Mouse (Mus musculus) MEL (cell line): ENCODE measurements around the gene Tmed2. TPM values are rescaled to one million over a fixed set of nuclear protein-coding genes. Genes with fewer than 3 reads are reported as not detected.

ENCODE experiments used
- DNase-seq: peaks from one replicate; pipeline ENCODE4 v3.0.0; 2011; ENCODE audit warnings: low read depth, low spot score
- H3K27ac ChIP-seq: 2 replicates; pipeline ENCODE4 v1.5.1; 2012; ENCODE audit warnings: low read depth, mild to moderate bottlenecking, control low read depth, low read length, moderate library complexity; ENCODE audit not compliant: control insufficient read depth
- H3K27me3 ChIP-seq, 2 experiments: fragments of 150-350 bp in 1 of 2; sonication (generic) in 1 of 2; 2 replicates each; pipeline ENCODE4 v1.6.1; 2012; ENCODE audit warnings: low read length in 2 of 2, mild to moderate bottlenecking in 2 of 2, improper control_type of control experiment in 1 of 2, moderate library complexity in 1 of 2; ENCODE audit not compliant: insufficient read depth in 2 of 2, control insufficient read depth in 1 of 2
- H3K36me3 ChIP-seq, 2 experiments: 2 replicates each; pipeline ENCODE4 v1.6.1; 2012 to 2014; ENCODE audit warnings: low read length in 2 of 2, improper control_type of control experiment in 1 of 2, inconsistent platforms in 1 of 2, mild to moderate bottlenecking in 1 of 2; ENCODE audit not compliant: insufficient read depth in 2 of 2, control insufficient read depth in 1 of 2
- H3K4me1 ChIP-seq, 2 experiments: fragments of 150-350 bp in 1 of 2; sonication (generic) in 1 of 2; 2 replicates each; pipeline ENCODE4 v1.6.1; 2012; ENCODE audit warnings: low read length in 2 of 2, improper control_type of control experiment in 1 of 2, mild to moderate bottlenecking in 1 of 2; ENCODE audit not compliant: insufficient read depth in 2 of 2, control insufficient read depth in 1 of 2
- H3K4me3 ChIP-seq, 2 experiments: fragments of 150-350 bp in 1 of 2; sonication (generic) in 1 of 2; 2 replicates each; pipeline ENCODE4 v1.5.1; 2012; ENCODE audit warnings: low read depth in 2 of 2, low read length in 2 of 2, mild to moderate bottlenecking in 2 of 2, moderate library complexity in 2 of 2, control low read depth in 1 of 2, improper control_type of control experiment in 1 of 2; ENCODE audit not compliant: control insufficient read depth in 1 of 2, insufficient read depth in 1 of 2
- H3K79me2 ChIP-seq: 2 replicates; pipeline ENCODE4 v1.6.1; 2012; ENCODE audit warnings: mild to moderate bottlenecking, low read length, moderate library complexity; ENCODE audit not compliant: control insufficient read depth, poor library complexity, insufficient read depth
- H3K9ac ChIP-seq: 2 replicates; pipeline ENCODE4 v1.6.1; 2012; ENCODE audit warnings: low read depth, mild to moderate bottlenecking, control low read depth, low read length, moderate library complexity; ENCODE audit not compliant: control insufficient read depth, poor library complexity, severe bottlenecking
- H3K9me3 ChIP-seq: fragments of 150-350 bp; sonication (generic); replicated peaks from 2 replicates; pipeline ENCODE4 v1.6.1; 2012; ENCODE audit warnings: mild to moderate bottlenecking, low read length, improper control_type of control experiment, moderate library complexity; ENCODE audit not compliant: insufficient read depth
- CHD1 ChIP-seq: IDR thresholded peaks from 2 replicates; pipeline ENCODE4 v1.6.1; 2012; ENCODE audit warnings: low read depth, mild to moderate bottlenecking, inconsistent platforms, low read length, improper control_type of control experiment
- CHD2 ChIP-seq: IDR thresholded peaks from 2 replicates; pipeline ENCODE4 v1.6.1; 2011; ENCODE audit warnings: low read length, improper control_type of control experiment
- CTCF ChIP-seq, 3 experiments: IDR thresholded peaks in 2 of 3; conservative IDR thresholded peaks in 1 of 3; 2 replicates each; pipeline ENCODE4 v1.5.1; 2011 to 2012; ENCODE audit warnings: low read length in 3 of 3, low read depth in 2 of 3, mild to moderate bottlenecking in 2 of 3, improper control_type of control experiment in 1 of 3, inconsistent platforms in 1 of 3, mixed read lengths in 1 of 3, moderate library complexity in 1 of 3; ENCODE audit not compliant: control insufficient read depth in 1 of 3, insufficient read depth in 1 of 3, poor library complexity in 1 of 3, severe bottlenecking in 1 of 3
- E2F4 ChIP-seq: IDR thresholded peaks from 2 replicates; pipeline ENCODE4 v1.6.1; 2011; ENCODE audit warnings: low read depth, low read length, improper control_type of control experiment, borderline replicate concordance
- ELF1 ChIP-seq: IDR thresholded peaks from 2 replicates; pipeline ENCODE4 v1.6.1; 2014; ENCODE audit warnings: low read depth, mild to moderate bottlenecking, inconsistent platforms, low read length, improper control_type of control experiment, moderate library complexity
- EP300 ChIP-seq, 2 experiments: IDR thresholded peaks; 2 replicates each; pipeline ENCODE4 v1.6.1; 2011; ENCODE audit warnings: improper control_type of control experiment in 2 of 2, low read length in 2 of 2, low read depth in 1 of 2, mild to moderate bottlenecking in 1 of 2
- ETS1 ChIP-seq: IDR thresholded peaks from 2 replicates; pipeline ENCODE4 v1.6.1; 2012; ENCODE audit warnings: low read depth, mild to moderate bottlenecking, inconsistent platforms, low read length, improper control_type of control experiment, moderate library complexity
- GABPA ChIP-seq: IDR thresholded peaks from 2 replicates; pipeline ENCODE4 v1.6.1; 2012; ENCODE audit warnings: low read depth, mild to moderate bottlenecking, inconsistent platforms, low read length, improper control_type of control experiment, moderate library complexity
- GATA1 ChIP-seq: IDR thresholded peaks from 2 replicates; pipeline ENCODE4 v1.6.1; 2011; ENCODE audit warnings: low read depth, low read length, improper control_type of control experiment
- HCFC1 ChIP-seq: IDR thresholded peaks from 2 replicates; pipeline ENCODE4 v1.6.1; 2012; ENCODE audit warnings: low read depth, mild to moderate bottlenecking, inconsistent platforms, low read length, improper control_type of control experiment, moderate library complexity
- KAT2A ChIP-seq: conservative IDR thresholded peaks from 2 replicates; pipeline ENCODE4 v1.6.1; 2012; ENCODE audit warnings: low read depth, low read length, improper control_type of control experiment, inconsistent platforms
- MAFK ChIP-seq: IDR thresholded peaks from 2 replicates; pipeline ENCODE4 v1.6.1; 2011; ENCODE audit warnings: low read depth, mild to moderate bottlenecking, low read length, improper control_type of control experiment, borderline replicate concordance
- MEF2A ChIP-seq: IDR thresholded peaks from 2 replicates; pipeline ENCODE4 v1.6.1; 2014; ENCODE audit warnings: low read depth, mild to moderate bottlenecking, inconsistent platforms, low read length, improper control_type of control experiment; ENCODE audit not compliant: poor library complexity, insufficient replicate concordance, severe bottlenecking; ENCODE audit errors: extremely low read depth
- MXI1 ChIP-seq: IDR thresholded peaks from 2 replicates; pipeline ENCODE4 v1.6.1; 2011; ENCODE audit warnings: mild to moderate bottlenecking, low read depth, low read length, improper control_type of control experiment
- MYB ChIP-seq: IDR thresholded peaks from 2 replicates; pipeline ENCODE4 v1.6.1; 2011; ENCODE audit warnings: mild to moderate bottlenecking, low read depth, low read length, improper control_type of control experiment
- MYC ChIP-seq: IDR thresholded peaks from 2 replicates; pipeline ENCODE4 v1.6.1; 2011; ENCODE audit warnings: low read depth, mild to moderate bottlenecking, low read length, improper control_type of control experiment, moderate library complexity
- NELFE ChIP-seq: IDR thresholded peaks from 2 replicates; pipeline ENCODE4 v1.6.1; 2011; ENCODE audit warnings: low read depth, low read length, improper control_type of control experiment
- NRF1 ChIP-seq: IDR thresholded peaks from 2 replicates; pipeline ENCODE4 v1.6.1; 2014; ENCODE audit warnings: low read depth, mild to moderate bottlenecking, inconsistent platforms, low read length, improper control_type of control experiment, moderate library complexity; ENCODE audit not compliant: poor library complexity, insufficient read depth, severe bottlenecking
- POLR2A ChIP-seq, 2 experiments: IDR thresholded peaks; 2 replicates each; pipeline ENCODE4 v1.6.1; 2011 to 2012; ENCODE audit warnings: low read length in 2 of 2, mild to moderate bottlenecking in 2 of 2, control low read depth in 1 of 2, improper control_type of control experiment in 1 of 2, low read depth in 1 of 2, moderate library complexity in 1 of 2; ENCODE audit not compliant: control insufficient read depth in 1 of 2, insufficient read depth in 1 of 2, poor library complexity in 1 of 2
- POLR2AphosphoS2 ChIP-seq: IDR thresholded peaks from 2 replicates; pipeline ENCODE4 v1.6.1; 2011; ENCODE audit warnings: low read length, improper control_type of control experiment
- SMC3 ChIP-seq: IDR thresholded peaks from 2 replicates; pipeline ENCODE4 v1.6.1; 2011; ENCODE audit warnings: low read depth, low read length, improper control_type of control experiment
- TBP ChIP-seq: IDR thresholded peaks from 2 replicates; pipeline ENCODE4 v1.8.0; 2011; ENCODE audit warnings: low read depth, low read length, improper control_type of control experiment
- TCF12 ChIP-seq: IDR thresholded peaks from 2 replicates; pipeline ENCODE4 v1.6.1; 2014; ENCODE audit warnings: low read depth, mild to moderate bottlenecking, inconsistent platforms, low read length, improper control_type of control experiment, moderate library complexity
- UBTF ChIP-seq: IDR thresholded peaks from 2 replicates; pipeline ENCODE4 v1.6.1; 2012; ENCODE audit warnings: low read depth, mild to moderate bottlenecking, inconsistent platforms, low read length, improper control_type of control experiment, moderate library complexity, borderline replicate concordance; ENCODE audit not compliant: insufficient read depth
- ZC3H11A ChIP-seq: IDR thresholded peaks from 2 replicates; pipeline ENCODE4 v1.6.1; 2012; ENCODE audit warnings: low read depth, mild to moderate bottlenecking, inconsistent platforms, low read length, improper control_type of control experiment
- ZMIZ1 ChIP-seq: IDR thresholded peaks from 2 replicates; pipeline ENCODE4 v1.6.1; 2012; ENCODE audit warnings: low read depth, mild to moderate bottlenecking, inconsistent platforms, low read length, improper control_type of control experiment, moderate library complexity
- ZNF384 ChIP-seq: IDR thresholded peaks from 2 replicates; pipeline ENCODE4 v1.6.1; 2012; ENCODE audit warnings: low read depth, mild to moderate bottlenecking, inconsistent platforms, low read length, improper control_type of control experiment
- polyA plus RNA-seq, 2 experiments: library from polyadenylated mRNA; stranded (reverse) in 1 of 2; unstranded in 1 of 2; fragments of >175 nt in 1 of 2; fragments of >200 nt in 1 of 2; gene quantifications; 2 replicates each; pipeline versions ENCODE4 v1.2.1 to v1.2.4; 2012; ENCODE audit warnings: low replicate concordance in 2 of 2, low read depth in 1 of 2; ENCODE audit not compliant: insufficient read length in 2 of 2, insufficient read depth in 1 of 2, missing spikeins in 1 of 2
- total RNA-seq: library from RNA; depleted of rRNA; stranded (reverse); fragments of 300-350 nt; gene quantifications from 2 replicates; pipeline ENCODE4 v1.2.3, GENCODE M21; 2012

Tmed2 gene
- total and polyA plus RNA-seq, 3 experiments, result 245 to 252 TPM; not detected in 1

DNA sequence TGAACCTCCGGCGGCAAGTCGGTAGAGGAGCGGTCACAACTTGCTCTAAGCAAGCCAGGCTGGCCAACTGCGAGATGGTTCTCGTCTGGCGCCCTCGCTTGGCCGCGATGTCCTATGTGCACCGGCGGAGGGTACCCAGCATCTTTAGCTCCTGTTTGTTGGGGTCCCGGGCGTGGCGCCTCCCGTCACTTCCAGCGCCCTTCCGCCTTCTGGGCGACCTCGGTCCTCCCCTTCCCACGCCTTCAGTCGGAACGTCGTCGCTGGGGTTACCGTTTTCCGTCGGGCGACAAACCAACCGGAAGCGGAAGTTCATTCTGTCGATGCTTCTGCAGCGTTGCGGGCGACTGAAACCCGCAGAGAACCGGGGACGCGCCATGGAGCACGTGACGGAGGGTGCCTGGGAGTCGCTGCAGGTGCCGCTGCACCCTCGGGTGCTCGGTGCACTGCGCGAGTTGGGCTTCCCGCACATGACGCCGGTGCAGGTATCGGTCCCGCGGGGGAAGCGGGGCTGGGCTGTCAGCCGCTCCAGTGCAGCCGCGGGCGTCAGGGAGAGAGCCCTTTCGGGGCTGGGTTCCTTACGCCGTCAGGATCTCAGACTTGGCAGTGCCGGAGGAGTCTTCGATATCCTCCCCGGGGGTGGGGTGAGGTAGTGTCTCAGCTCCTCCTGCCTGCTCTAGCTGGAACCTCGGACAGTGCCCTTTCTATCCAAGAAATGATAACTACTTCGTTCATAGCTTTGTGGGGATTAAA, 12.2 kb downstream of the Tmed2 start, which contains the start of gene Ddx55 (continued):
- TF ChIP-seq ZNF384 (no peak), EP300 (IDR thresholded peaks at IDR 0.05; ENCODE audit: low read depth in 1 of 2, low read length in 2 of 2) (no peak; a peak in 1 of 4 replicates), MXI1 (peak; percentile 97), TBP (peak; percentile 92), GABPA (no peak), CHD1 (no peak), POLR2AphosphoS2 (no peak; the same call in 1 of the 2 replicates), NELFE (peak; percentile 94), TCF12 (peak; percentile 85), MAFK (no peak), UBTF (no peak), CHD2 (no peak)

DNA sequence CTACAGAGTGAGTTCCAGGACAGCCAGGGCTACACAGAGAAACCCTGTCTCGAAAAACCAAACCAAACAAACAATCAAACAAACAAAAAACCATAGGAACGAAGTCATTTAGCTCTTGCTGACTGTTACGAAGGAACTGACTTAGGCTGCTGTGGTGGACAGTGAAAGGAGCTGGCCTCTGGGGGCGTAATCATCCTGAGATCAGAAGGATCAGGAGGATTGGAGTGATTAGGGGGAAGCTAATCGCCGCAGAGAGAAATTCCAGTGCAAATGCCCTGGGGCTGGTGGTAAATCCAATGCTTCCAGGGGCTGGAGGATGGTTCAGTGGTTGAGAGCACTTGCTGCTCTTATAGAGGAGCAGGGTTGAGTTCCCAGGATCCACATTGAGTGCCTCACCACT, 13.1 kb downstream of the Tmed2 start:
- Histone ChIP-seq H3K36me3 (peaks cover 0 to 10% of the 10 kb centered on the region in 2 experiments; a peak in 3 of 4 replicates), H3K4me3 (peak overlapping the region; percentile 63 to 97), H3K9ac (peak overlapping the region; percentile 95), H3K79me2 (peaks cover 20% of the 10 kb centered on the region), H3K9me3 (no peaks in the 10 kb centered on the region), H3K4me1 (peaks cover 0 to 10% of the 10 kb centered on the region in 2 experiments; a peak in 1 of 4 replicates), H3K27ac (no peak overlapping the region), H3K27me3 (no peaks in the 10 kb centered on the region)
- TF ChIP-seq MXI1, result no peak
- TF ChIP-seq NRF1, result no peak
- no peak for TF ChIP-seq ZC3H11A
- no peak for TF ChIP-seq CHD1
- TF ChIP-seq KAT2A, result no peak
- no peak for TF ChIP-seq CTCF (IDR thresholded peaks at IDR 0.05 in 2 of 3, conservative IDR thresholded peaks at IDR 0.05 in 1 of 3; ENCODE audit: control insufficient read depth in 1 of 3, insufficient read depth in 1 of 3, low read depth in 2 of 3, low read length in 3 of 3, poor library complexity in 1 of 3, severe bottlenecking in 1 of 3)
- no peak for TF ChIP-seq POLR2A (IDR thresholded peaks at IDR 0.05; ENCODE audit: control insufficient read depth in 1 of 2, insufficient read depth in 1 of 2, low read depth in 1 of 2, low read length in 2 of 2, poor library complexity in 1 of 2)
- no peak for TF ChIP-seq ZNF384
- no peak for TF ChIP-seq GATA1
- TF ChIP-seq E2F4, result no peak
- TF ChIP-seq EP300 (IDR thresholded peaks at IDR 0.05; ENCODE audit: low read depth in 1 of 2, low read length in 2 of 2), result no peak
- TF ChIP-seq SMC3, result no peak
- no peak for TF ChIP-seq ELF1
- no peak for TF ChIP-seq MYB
- TF ChIP-seq MYC, result no peak
- TF ChIP-seq ETS1, result no peak
- no peak for TF ChIP-seq ZMIZ1
- no peak for TF ChIP-seq GABPA
- no peak for TF ChIP-seq HCFC1
- no peak for TF ChIP-seq MEF2A
- DNase-seq, result no peak
